Mouse (Mus musculus): ENCODE results near the gene Sbp. TPM values are rescaled to one million over a fixed set of nuclear protein-coding genes. Genes with fewer than 3 reads are reported as not detected.
A peak's percentile ranks its signal among the peaks of the same experiment; 100 is the strongest.
"Not testable (repeated sequence)": the region's sequence is repeated elsewhere in the genome, so short reads cannot be mapped to it uniquely, and the experiment has no call there.

The Sbp gene
- polyA plus RNA-seq (2015; fragmentation: Nextera tagmentation; extraction: Ambion mirVana), result not detected in 2 replicates

DNA sequence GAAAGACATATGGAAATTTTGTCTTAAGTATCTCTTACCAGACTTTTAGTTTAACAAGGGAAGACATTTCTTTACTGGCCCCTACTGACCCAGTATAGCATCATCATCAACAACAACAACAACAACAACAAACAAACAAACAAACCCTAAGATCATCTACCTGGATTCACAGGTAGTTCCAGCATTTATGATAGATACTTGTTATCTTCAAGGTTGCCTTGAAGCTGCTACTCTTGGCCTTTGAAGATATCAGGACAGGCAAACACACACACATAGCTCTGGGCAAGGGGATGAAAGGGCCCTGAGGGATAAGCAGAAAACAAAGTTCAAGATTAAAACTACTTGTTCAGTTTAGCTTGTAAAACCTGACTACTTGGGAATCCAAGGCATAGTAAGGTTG is at the start of gene Sbp:
Gene Sbp (plus strand): TSS at position 301 of the 400 bp plus-strand sequence.
- Histone ChIP-seq H3K9ac (ENCODE audit: low read length) (no peak within 1 kb of the TSS), H3K27ac (ENCODE audit: low read length) (no peak within 1 kb of the TSS), H3K36me3 (ENCODE audit: control insufficient read depth, insufficient read depth, low read length) (no peaks in the 10 kb centered on the region), H3K4me2 (ENCODE audit: low read depth, low read length) (no peak within 1 kb of the TSS), H3K9me3 (replicated peaks; ENCODE audit: control insufficient read depth, low read length) (no peaks in the 10 kb centered on the region), H3K4me3 (replicated peaks; ENCODE audit: low read length) (no peak within 1 kb of the TSS), H3K4me1 (ENCODE audit: control insufficient read depth, insufficient read depth, low read length) (no peaks in the 10 kb centered on the region), H3K27me3 (ENCODE audit: control insufficient read depth, insufficient read depth, low read length) (no peaks in the 10 kb centered on the region)
- ATAC-seq (ENCODE audit: insufficient read depth, low FRiP score), result no peak

GRCm38 (mm10) chr17:23917158-23917557 is 24.3 kb upstream of the Sbp start, which contains the start of gene Dcpp3:
Dcpp3 (plus strand) TSS chr17:23917458.
- H3K27ac ChIP-seq (ENCODE audit: low read length); H3K27me3 ChIP-seq (ENCODE audit: control insufficient read depth, insufficient read depth, low read length); H3K36me3 ChIP-seq (ENCODE audit: control insufficient read depth, insufficient read depth, low read length); H3K4me2 ChIP-seq (ENCODE audit: low read depth, low read length); H3K9ac ChIP-seq (ENCODE audit: low read length); H3K9me3 ChIP-seq (replicated peaks; ENCODE audit: control insufficient read depth, low read length); H3K4me1 ChIP-seq (ENCODE audit: control insufficient read depth, insufficient read depth, low read length); H3K4me3 ChIP-seq (replicated peaks; ENCODE audit: low read length); ATAC-seq (ENCODE audit: insufficient read depth, low FRiP score): not testable (repeated sequence)
- 55% methylated on average over 4 of the region's 4 CpGs for WGBS

DNA sequence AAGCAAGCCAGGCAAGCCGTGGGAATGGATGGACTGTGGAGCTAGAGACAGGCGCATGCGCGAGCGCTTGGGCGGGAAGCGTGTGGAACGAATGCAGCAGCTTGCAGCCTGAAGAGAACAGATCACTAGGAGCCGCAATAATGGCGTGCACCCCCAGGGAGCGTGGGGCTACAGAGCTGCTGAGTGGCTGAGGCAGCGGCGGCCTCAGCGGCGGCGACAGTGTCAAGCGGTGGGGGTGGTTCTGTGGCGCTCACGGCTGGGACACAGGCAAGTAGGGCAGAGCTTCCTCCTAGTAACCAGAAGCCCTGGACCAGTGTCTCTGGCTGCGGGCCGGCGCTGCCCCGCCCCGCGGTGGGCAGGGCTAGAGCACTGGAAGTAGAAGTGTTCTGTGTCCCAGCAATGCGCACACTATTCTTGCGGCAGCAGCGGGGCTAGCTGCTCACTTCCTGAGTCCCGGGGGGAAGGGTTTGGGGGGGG is 16.9 kb upstream of the Sbp start:
- under 1% methylated on average over 27 of the region's 29 CpGs for WGBS
- H3K9me3 ChIP-seq (replicated peaks; ENCODE audit: control insufficient read depth, low read length), result no peaks in the 10 kb centered on the region
- H3K36me3 ChIP-seq (ENCODE audit: control insufficient read depth, insufficient read depth, low read length), result no peaks in the 10 kb centered on the region
- H3K4me1 ChIP-seq (ENCODE audit: control insufficient read depth, insufficient read depth, low read length), result peaks cover 6% of the 10 kb centered on the region; the same call in 1 of the 2 replicates
- peak overlapping the region; percentile 100 for H3K27ac ChIP-seq (ENCODE audit: low read length)
- peak overlapping the region; percentile 84 for H3K9ac ChIP-seq (ENCODE audit: low read length)
- ATAC-seq (ENCODE audit: insufficient read depth, low FRiP score), result peak; percentile 98
- no peaks in the 10 kb centered on the region for H3K27me3 ChIP-seq (ENCODE audit: control insufficient read depth, insufficient read depth, low read length)
- H3K4me3 ChIP-seq (replicated peaks; ENCODE audit: low read length), result peak overlapping the region; percentile 54
- peak overlapping the region; percentile 85 for H3K4me2 ChIP-seq (ENCODE audit: low read depth, low read length)

DNA sequence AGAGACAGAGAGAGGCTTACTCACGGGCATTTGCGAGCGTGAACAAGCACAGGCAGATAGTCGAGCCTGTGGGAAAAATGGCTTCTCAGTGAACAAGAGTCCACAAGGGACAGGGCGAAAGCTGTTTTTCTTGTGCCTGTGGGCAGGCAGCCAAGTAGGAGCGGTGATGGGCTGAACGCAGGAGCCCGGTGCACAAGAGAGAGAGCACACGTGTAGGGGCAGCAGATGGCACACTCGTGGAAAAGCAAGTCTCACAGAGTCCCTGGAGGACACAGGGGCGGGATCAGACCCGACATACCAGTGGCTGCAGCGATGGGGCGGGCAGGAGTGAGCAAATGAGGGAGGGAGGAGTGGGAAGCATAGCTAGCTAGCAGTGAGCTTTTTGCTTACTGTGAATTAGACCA is 16.4 kb upstream of the Sbp start:
- Histone ChIP-seq H3K27me3 (ENCODE audit: control insufficient read depth, insufficient read depth, low read length) (no peaks in the 10 kb centered on the region), H3K4me1 (ENCODE audit: control insufficient read depth, insufficient read depth, low read length) (peaks cover 6% of the 10 kb centered on the region; the same call in 1 of the 2 replicates), H3K9ac (ENCODE audit: low read length) (peak overlapping the region; percentile 84), H3K36me3 (ENCODE audit: control insufficient read depth, insufficient read depth, low read length) (no peaks in the 10 kb centered on the region), H3K9me3 (replicated peaks; ENCODE audit: control insufficient read depth, low read length) (no peaks in the 10 kb centered on the region), H3K27ac (ENCODE audit: low read length) (peak overlapping the region; percentile 100), H3K4me2 (ENCODE audit: low read depth, low read length) (peak overlapping the region; percentile 85), H3K4me3 (replicated peaks; ENCODE audit: low read length) (peak overlapping the region; percentile 54)
- under 1% methylated on average over 14 of the region's 14 CpGs for WGBS
- peak; percentile 82 for ATAC-seq (ENCODE audit: insufficient read depth, low FRiP score)

- no peaks in the 10 kb centered on the region for H3K9me3 ChIP-seq (replicated peaks; ENCODE audit: control insufficient read depth, low read length)
- no peaks in the 10 kb centered on the region for H3K27me3 ChIP-seq (ENCODE audit: control insufficient read depth, insufficient read depth, low read length)
- WGBS, result 60% methylated on average over 5 of the region's 5 CpGs
- H3K9ac ChIP-seq (ENCODE audit: low read length), result no peak overlapping the region
- no peak overlapping the region for H3K27ac ChIP-seq (ENCODE audit: low read length)
- H3K4me3 ChIP-seq (replicated peaks; ENCODE audit: low read length), result no peak overlapping the region
- no peaks in the 10 kb centered on the region for H3K36me3 ChIP-seq (ENCODE audit: control insufficient read depth, insufficient read depth, low read length)
- no peak overlapping the region for H3K4me2 ChIP-seq (ENCODE audit: low read depth, low read length)
- no peak for ATAC-seq (ENCODE audit: insufficient read depth, low FRiP score)
- no peaks in the 10 kb centered on the region for H3K4me1 ChIP-seq (ENCODE audit: control insufficient read depth, insufficient read depth, low read length)
Measured at GRCm38 (mm10) chr17:23931157-23931556, 10.3 kb upstream of the Sbp start.

DNA sequence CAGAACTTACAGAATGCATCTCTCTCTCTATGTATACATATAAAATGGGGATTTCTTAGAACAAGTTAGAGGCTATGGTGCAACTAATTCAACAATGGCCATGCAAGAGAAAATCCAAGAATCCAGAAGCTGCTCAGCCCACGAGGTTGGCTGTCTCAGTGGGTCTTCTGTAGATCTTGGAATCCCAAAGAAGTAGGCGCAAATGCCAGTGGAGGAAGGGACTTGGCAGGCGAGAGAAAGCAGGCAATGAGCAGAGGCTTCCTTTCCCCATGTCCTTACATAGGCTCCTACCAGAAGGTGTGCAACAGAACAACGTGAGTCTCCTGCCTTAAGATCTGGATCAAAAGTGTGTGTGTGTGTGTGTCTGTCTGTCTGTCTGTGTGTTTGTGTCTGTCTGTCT is 6.0 kb downstream of the Sbp start:
- not testable (repeated sequence) for H3K4me1 ChIP-seq (ENCODE audit: control insufficient read depth, insufficient read depth, low read length); H3K9me3 ChIP-seq (replicated peaks; ENCODE audit: control insufficient read depth, low read length); H3K27me3 ChIP-seq (ENCODE audit: control insufficient read depth, insufficient read depth, low read length); H3K4me2 ChIP-seq (ENCODE audit: low read depth, low read length); H3K36me3 ChIP-seq (ENCODE audit: control insufficient read depth, insufficient read depth, low read length); H3K27ac ChIP-seq (ENCODE audit: low read length); H3K4me3 ChIP-seq (replicated peaks; ENCODE audit: low read length); H3K9ac ChIP-seq (ENCODE audit: low read length); ATAC-seq (ENCODE audit: insufficient read depth, low FRiP score)
- 71% methylated on average over 4 of the region's 4 CpGs for WGBS

DNA sequence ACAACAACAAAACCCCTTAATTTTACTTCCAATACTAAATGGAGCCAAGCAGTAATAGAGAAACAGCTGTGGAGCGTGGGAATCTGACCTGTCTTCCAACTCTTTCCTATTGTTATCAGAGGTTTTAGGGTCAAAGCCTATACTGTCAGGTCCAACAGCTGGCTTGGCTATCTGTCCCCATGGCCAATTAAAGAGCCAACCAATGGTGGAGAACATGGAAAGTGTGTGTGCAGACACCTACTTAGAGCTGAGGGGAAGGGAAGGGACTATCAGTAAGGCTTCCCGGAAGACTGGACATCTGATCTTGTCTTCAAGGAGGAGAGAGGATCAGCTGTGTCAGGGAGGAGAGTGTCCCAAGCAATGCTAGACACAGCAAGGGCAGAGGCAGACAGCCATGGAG is 7.6 kb downstream of the Sbp start:
- WGBS, result 77% methylated on average over 2 of the region's 2 CpGs
- ATAC-seq (ENCODE audit: insufficient read depth, low FRiP score), result no peak

GRCm38 (mm10) chr17:23950828-23951227 is 9.4 kb downstream of the Sbp start:
- 71% methylated on average over 4 of the region's 4 CpGs for WGBS
- not testable (repeated sequence) for H3K27ac ChIP-seq (ENCODE audit: low read length); H3K27me3 ChIP-seq (ENCODE audit: control insufficient read depth, insufficient read depth, low read length); ATAC-seq (ENCODE audit: insufficient read depth, low FRiP score); H3K4me2 ChIP-seq (ENCODE audit: low read depth, low read length); H3K9me3 ChIP-seq (replicated peaks; ENCODE audit: control insufficient read depth, low read length); H3K9ac ChIP-seq (ENCODE audit: low read length); H3K4me1 ChIP-seq (ENCODE audit: control insufficient read depth, insufficient read depth, low read length); H3K4me3 ChIP-seq (replicated peaks; ENCODE audit: low read length); H3K36me3 ChIP-seq (ENCODE audit: control insufficient read depth, insufficient read depth, low read length)

More for the DNA sequence above, 7.6 kb downstream of the Sbp start:
- Histone ChIP-seq H3K4me2 (ENCODE audit: low read depth, low read length) (no peak overlapping the region), H3K27ac (ENCODE audit: low read length) (no peak overlapping the region), H3K9me3 (replicated peaks; ENCODE audit: control insufficient read depth, low read length) (no peaks in the 10 kb centered on the region), H3K27me3 (ENCODE audit: control insufficient read depth, insufficient read depth, low read length) (no peaks in the 10 kb centered on the region), H3K4me3 (replicated peaks; ENCODE audit: low read length) (no peak overlapping the region), H3K36me3 (ENCODE audit: control insufficient read depth, insufficient read depth, low read length) (no peaks in the 10 kb centered on the region), H3K9ac (ENCODE audit: low read length) (no peak overlapping the region), H3K4me1 (ENCODE audit: control insufficient read depth, insufficient read depth, low read length) (no peaks in the 10 kb centered on the region)

GRCm38 (mm10) chr17:23955174-23955573 is 13.7 kb downstream of the Sbp start, which contains the start of gene Sbpl:
Sbpl (minus strand) TSS chr17:23955274.
- no peaks in the 10 kb centered on the region for H3K36me3 ChIP-seq (ENCODE audit: control insufficient read depth, insufficient read depth, low read length)
- 74% methylated on average over 5 of the region's 5 CpGs for WGBS
- 0 out of 2 replicates have a peak, but pooled peaks cover 6% of the 10 kb centered on the region for H3K4me1 ChIP-seq (ENCODE audit: control insufficient read depth, insufficient read depth, low read length)
- no peak for ATAC-seq (ENCODE audit: insufficient read depth, low FRiP score)
- no peaks in the 10 kb centered on the region for H3K27me3 ChIP-seq (ENCODE audit: control insufficient read depth, insufficient read depth, low read length)
- no peak within 1 kb of the TSS for H3K27ac ChIP-seq (ENCODE audit: low read length)
- H3K4me2 ChIP-seq (ENCODE audit: low read depth, low read length), result no peak within 1 kb of the TSS
- H3K9ac ChIP-seq (ENCODE audit: low read length), result no peak within 1 kb of the TSS
- H3K9me3 ChIP-seq (replicated peaks; ENCODE audit: control insufficient read depth, low read length), result no peaks in the 10 kb centered on the region
- H3K4me3 ChIP-seq (replicated peaks; ENCODE audit: low read length), result no peak within 1 kb of the TSS

Measured in stomach, embryonic 16.5 days (tissue).